Mouse (Mus musculus) heart, embryonic 11.5 days (tissue): ENCODE data around the gene Hexim1. TPM values are rescaled to one million over a fixed set of nuclear protein-coding genes. Genes with fewer than 3 reads are reported as not detected.
A peak's percentile ranks its signal among the peaks of the same experiment; 100 is the strongest.

Source experiments
- ATAC-seq: fragments of 200-750 bp; cut with Nextera tagmentation; replicated peaks from 2 replicates; pipeline ENCODE4 v1.8.0; 2017; ENCODE audit warnings: moderate library complexity; ENCODE audit not compliant: insufficient number of reproducible peaks, low FRiP score, low TSS enrichment
- H3K27ac ChIP-seq: fragments of 300-500 bp; sonication (generic); 2 replicates; pipeline ENCODE4 v1.5.1; 2014; ENCODE audit warnings: mild to moderate bottlenecking, low read depth, low read length
- H3K27me3 ChIP-seq: fragments of 300-500 bp; sonication (generic); 2 replicates; pipeline ENCODE4 v1.6.1; 2014; ENCODE audit warnings: mild to moderate bottlenecking, low read length, mixed read lengths; ENCODE audit not compliant: control insufficient read depth, insufficient read depth
- H3K36me3 ChIP-seq: fragments of 300-500 bp; sonication (generic); 2 replicates; pipeline ENCODE4 v1.6.1; 2014; ENCODE audit warnings: mild to moderate bottlenecking, low read length, moderate library complexity, mixed read lengths; ENCODE audit not compliant: control insufficient read depth, insufficient read depth
- H3K4me1 ChIP-seq: fragments of 300-500 bp; sonication (generic); 2 replicates; pipeline ENCODE4 v1.6.1; 2014; ENCODE audit warnings: low read length; ENCODE audit not compliant: control insufficient read depth, insufficient read depth
- H3K4me2 ChIP-seq: fragments of 300-500 bp; sonication (generic); 2 replicates; pipeline ENCODE4 v1.6.1; 2014; ENCODE audit warnings: mild to moderate bottlenecking, moderate library complexity
- H3K4me3 ChIP-seq: fragments of 300-500 bp; sonication (generic); 2 replicates; pipeline ENCODE4 v1.5.1; 2014; ENCODE audit warnings: low read depth, low read length
- H3K9ac ChIP-seq: fragments of 300-500 bp; sonication (generic); 2 replicates; pipeline ENCODE4 v1.6.1; 2014; ENCODE audit warnings: mild to moderate bottlenecking, low read depth, low read length, moderate library complexity
- H3K9me3 ChIP-seq: fragments of 300-500 bp; sonication (generic); replicated peaks from 2 replicates; pipeline ENCODE4 v1.6.1; 2016; ENCODE audit warnings: low read length; ENCODE audit not compliant: control insufficient read depth
- WGBS: fragments of 180-500 bp; shearing (Covaris S2); extraction: QIAGEN DNeasy Blood & Tissue Kit; methylation state at CpG from one replicate; pipeline ENCODE4 v1.1.7; 2014; ENCODE audit not compliant: insufficient replicate concordance; 5-methylcytosine and 5-hydroxymethylcytosine counted together
- polyA plus RNA-seq: library from polyadenylated mRNA; unstranded; fragments of >200 nt; fragmentation: Nextera tagmentation; extraction: Ambion mirVana; gene quantifications from 2 replicates; pipeline ENCODE4 v1.2.1, GENCODE M21; 2014

The Hexim1 gene
- polyA plus RNA-seq: 4.2 and 4.4 TPM in 2 replicates

- Histone ChIP-seq H3K4me3 (peak within 1 kb of the TSS; percentile 58), H3K27me3 (no peaks in the 10 kb centered on the region; the same call in 1 of the 2 replicates), H3K9ac (peak within 1 kb of the TSS; percentile 78), H3K4me1 (peaks cover 22% of the 10 kb centered on the region; the same call in 1 of the 2 replicates), H3K4me2 (peak within 1 kb of the TSS; percentile 77), H3K36me3 (no peaks in the 10 kb centered on the region), H3K9me3 (no peaks in the 10 kb centered on the region), H3K27ac (peak within 1 kb of the TSS; percentile 83)
- peak; percentile 90 for ATAC-seq
- WGBS: under 1% methylated on average over 53 of the region's 53 CpGs
Observed at GRCm38 (mm10) chr11:103116008-103116818, at the start of gene Hexim1. Gene Hexim1 (plus strand): TSS chr11:103116231.

GRCm38 (mm10) chr11:103067051-103067361 is 49.0 kb upstream of the Hexim1 start:
- no peak for ATAC-seq
- Histone ChIP-seq H3K9ac (no peak overlapping the region), H3K27me3 (no peaks in the 10 kb centered on the region), H3K4me3 (no peak overlapping the region), H3K9me3 (no peaks in the 10 kb centered on the region), H3K4me1 (peaks cover 6% of the 10 kb centered on the region; the same call in 1 of the 2 replicates), H3K4me2 (no peak overlapping the region), H3K36me3 (peaks cover 25% of the 10 kb centered on the region), H3K27ac (no peak overlapping the region)
- WGBS: 80% methylated on average over 6 of the region's 6 CpGs

- no peaks in the 10 kb centered on the region for H3K9me3 ChIP-seq
- no peak; the same call in 1 of the 2 replicates for ATAC-seq
- peaks cover 25% of the 10 kb centered on the region for H3K36me3 ChIP-seq
- H3K4me2 ChIP-seq: no peak overlapping the region
- whole genome bisulfite sequencing: 60% methylated on average over 8 of the region's 8 CpGs
- no peak overlapping the region for H3K9ac ChIP-seq
- H3K27ac ChIP-seq: peak overlapping the region; percentile 10; the same call in 1 of the 2 replicates
- no peaks in the 10 kb centered on the region for H3K27me3 ChIP-seq
- H3K4me3 ChIP-seq: no peak overlapping the region
- H3K4me1 ChIP-seq: peaks cover 6% of the 10 kb centered on the region; the same call in 1 of the 2 replicates
Observed at GRCm38 (mm10) chr11:103067457-103068001, 48.5 kb upstream of the Hexim1 start.

- H3K27ac ChIP-seq: no peak overlapping the region
Observed at GRCm38 (mm10) chr11:103068272-103068671, 47.8 kb upstream of the Hexim1 start.

GRCm38 (mm10) chr11:103068884-103069283 is 47.1 kb upstream of the Hexim1 start:
- 93% methylated on average over 11 of the region's 11 CpGs for WGBS
- Histone ChIP-seq H3K9ac (no peak overlapping the region), H3K36me3 (peaks cover 20% of the 10 kb centered on the region), H3K4me1 (peaks cover 10% of the 10 kb centered on the region), H3K27me3 (no peaks in the 10 kb centered on the region), H3K4me3 (no peak overlapping the region), H3K9me3 (no peaks in the 10 kb centered on the region), H3K27ac (no peak overlapping the region), H3K4me2 (no peak overlapping the region)
- no peak for ATAC-seq

More at GRCm38 (mm10) chr11:103068272-103068671, 47.8 kb upstream of the Hexim1 start:
- H3K9me3 ChIP-seq: no peaks in the 10 kb centered on the region
- no peak overlapping the region for H3K9ac ChIP-seq
- no peak for ATAC-seq
- H3K4me3 ChIP-seq: no peak overlapping the region
- peaks cover 24% of the 10 kb centered on the region for H3K36me3 ChIP-seq
- peaks cover 6% of the 10 kb centered on the region; the same call in 1 of the 2 replicates for H3K4me1 ChIP-seq
- no peaks in the 10 kb centered on the region for H3K27me3 ChIP-seq
- no peak overlapping the region for H3K4me2 ChIP-seq
- WGBS: 89% methylated on average over 4 of the region's 4 CpGs

GRCm38 (mm10) chr11:103069731-103070130 is 46.3 kb upstream of the Hexim1 start:
- no peak overlapping the region for H3K9ac ChIP-seq
- no peak for ATAC-seq
- WGBS: 81% methylated on average over 2 of the region's 2 CpGs
- no peak overlapping the region for H3K4me2 ChIP-seq
- H3K4me3 ChIP-seq: no peak overlapping the region
- H3K9me3 ChIP-seq: no peaks in the 10 kb centered on the region
- H3K27me3 ChIP-seq: no peaks in the 10 kb centered on the region
- H3K27ac ChIP-seq: no peak overlapping the region
- peaks cover 12% of the 10 kb centered on the region for H3K36me3 ChIP-seq
- peaks cover 18% of the 10 kb centered on the region for H3K4me1 ChIP-seq

- Histone ChIP-seq H3K9ac (no peak overlapping the region), H3K4me3 (no peak overlapping the region), H3K4me2 (no peak overlapping the region), H3K36me3 (peaks cover 10% of the 10 kb centered on the region), H3K4me1 (peaks cover 21% of the 10 kb centered on the region), H3K9me3 (no peaks in the 10 kb centered on the region), H3K27ac (no peak overlapping the region), H3K27me3 (no peaks in the 10 kb centered on the region)
- no peak for ATAC-seq
- WGBS: 88% methylated on average over 10 of the region's 10 CpGs
Observed at GRCm38 (mm10) chr11:103070322-103070880, 45.6 kb upstream of the Hexim1 start.

GRCm38 (mm10) chr11:103073671-103074070 is 42.4 kb upstream of the Hexim1 start:
- no peak overlapping the region for H3K27ac ChIP-seq
- no peak overlapping the region for H3K4me2 ChIP-seq
- no peaks in the 10 kb centered on the region for H3K36me3 ChIP-seq
- no peak overlapping the region for H3K9ac ChIP-seq
- 84% methylated on average over 7 of the region's 7 CpGs for whole genome bisulfite sequencing
- H3K9me3 ChIP-seq: no peaks in the 10 kb centered on the region
- no peak for ATAC-seq
- H3K4me3 ChIP-seq: no peak overlapping the region
- H3K27me3 ChIP-seq: no peaks in the 10 kb centered on the region
- peaks cover 15% of the 10 kb centered on the region for H3K4me1 ChIP-seq
